8 mouse cellular contexts compared by ENCODE assay signal in genomic region chrX:41402656-41403055, GRCm38 (mm10). TPM values are rescaled to one million over a fixed set of nuclear protein-coding genes. Genes with fewer than 3 reads are reported as not detected.
DNase-seq lines count a peak whose midpoint lies in the region; ATAC-seq lines count a peak whose summit lies in the region.

No protein-coding gene starts in this region.

- no peak for DNase-seq in heart, adult 9 months (ENCODE audit: low spot score in 2 of 2)
- peak; percentile 9 for DNase-seq in NIH3T3 (ENCODE audit: low read depth)
- no peak for DNase-seq in cerebellum, postnatal 36 days
- no peak for DNase-seq in layer of hippocampus, postnatal 25 days (ENCODE audit: extremely low spot score in 1 of 2, low spot score in 1 of 2)
- DNase-seq in testis, postnatal 10 days (ENCODE audit: low spot score), result no peak

- H3K4me3 ChIP-seq in heart, embryonic 11.5 days (ENCODE audit: low read depth, low read length), result peak overlapping the region; percentile 47
- peak overlapping the region; percentile 52 for H3K4me3 ChIP-seq in forebrain, embryonic 16.5 days (replicated peaks; ENCODE audit: low read length)
- peak overlapping the region; percentile 40 for H3K4me3 ChIP-seq in liver, embryonic 16.5 days (ENCODE audit: low read depth, low read length)

- peaks cover 5% of the 10 kb centered on the region; the same call in 1 of the 2 replicates for H3K27me3 ChIP-seq in heart, embryonic 11.5 days (ENCODE audit: control insufficient read depth, insufficient read depth, low read length)
- no peaks in the 10 kb centered on the region for H3K27me3 ChIP-seq in forebrain, embryonic 16.5 days (replicated peaks; ENCODE audit: control insufficient read depth, insufficient read depth, low read length)
- H3K27me3 ChIP-seq in liver, embryonic 16.5 days (ENCODE audit: control insufficient read depth, insufficient read depth, low read depth, low read length), result peaks cover 5% of the 10 kb centered on the region

- no peaks in the 10 kb centered on the region for H3K36me3 ChIP-seq in heart, embryonic 11.5 days (ENCODE audit: control insufficient read depth, insufficient read depth, low read length)
- no peaks in the 10 kb centered on the region for H3K36me3 ChIP-seq in forebrain, embryonic 16.5 days (ENCODE audit: control insufficient read depth, insufficient read depth)
- no peaks in the 10 kb centered on the region for H3K36me3 ChIP-seq in liver, embryonic 16.5 days (ENCODE audit: control insufficient read depth, insufficient read depth)

- H3K27ac ChIP-seq in heart, embryonic 11.5 days (ENCODE audit: low read depth, low read length), result no peak overlapping the region
- H3K27ac ChIP-seq in forebrain, embryonic 16.5 days (ENCODE audit: low read length), result no peak overlapping the region
- no peak overlapping the region for H3K27ac ChIP-seq in liver, embryonic 16.5 days (ENCODE audit: low read length)

- H3K4me2 ChIP-seq in heart, embryonic 11.5 days, result peak overlapping the region; percentile 71
- peak overlapping the region; percentile 70 for H3K4me2 ChIP-seq in forebrain, embryonic 16.5 days (ENCODE audit: low read length)
- peak overlapping the region; percentile 50 for H3K4me2 ChIP-seq in liver, embryonic 16.5 days (ENCODE audit: low read depth, low read length)

- WGBS in heart, embryonic 11.5 days (ENCODE audit: insufficient replicate concordance), result 15% methylated on average over 6 of the region's 6 CpGs
- 26% methylated on average over 6 of the region's 6 CpGs for WGBS in forebrain, embryonic 16.5 days
- WGBS in liver, embryonic 16.5 days (ENCODE audit: insufficient replicate concordance), result 12% methylated on average over 6 of the region's 6 CpGs

- H3K9me3 ChIP-seq in heart, embryonic 11.5 days (replicated peaks; ENCODE audit: control insufficient read depth, low read length), result no peaks in the 10 kb centered on the region
- no peaks in the 10 kb centered on the region for H3K9me3 ChIP-seq in forebrain, embryonic 16.5 days (ENCODE audit: control insufficient read depth, low read length)
- H3K9me3 ChIP-seq in liver, embryonic 16.5 days (replicated peaks; ENCODE audit: control insufficient read depth, low read length), result no peaks in the 10 kb centered on the region

- no peak for ATAC-seq in heart, embryonic 11.5 days (replicated peaks; ENCODE audit: insufficient number of reproducible peaks, low FRiP score, low TSS enrichment)
- no peak for ATAC-seq in forebrain, embryonic 16.5 days
- no peak for ATAC-seq in liver, embryonic 16.5 days (ENCODE audit: low read depth)

- H3K9ac ChIP-seq in heart, embryonic 11.5 days (ENCODE audit: low read depth, low read length), result peak overlapping the region; percentile 52; the same call in 1 of the 2 replicates
- no peak overlapping the region for H3K9ac ChIP-seq in forebrain, embryonic 16.5 days (replicated peaks; ENCODE audit: low read depth, low read length)
- H3K9ac ChIP-seq in liver, embryonic 16.5 days (ENCODE audit: low read depth, low read length), result no peak overlapping the region

- no peaks in the 10 kb centered on the region for H3K4me1 ChIP-seq in heart, embryonic 11.5 days (ENCODE audit: control insufficient read depth, insufficient read depth, low read length)
- H3K4me1 ChIP-seq in forebrain, embryonic 16.5 days (replicated peaks; ENCODE audit: control insufficient read depth, insufficient read depth, low read length), result peaks cover 2% of the 10 kb centered on the region; the same call in 1 of the 2 replicates
- H3K4me1 ChIP-seq in liver, embryonic 16.5 days (ENCODE audit: control insufficient read depth, low read depth, low read length), result no peaks in the 10 kb centered on the region

RNA-seq across cellular contexts. Expression of gene Gria3, which starts 2.0 kb away (rescaled TPM):
- polyA plus RNA-seq in heart, embryonic 11.5 days (2014; fragmentation: Nextera tagmentation; extraction: Ambion mirVana), result 4.6 and 6.7 TPM in 2 replicates
- polyA plus RNA-seq in forebrain, embryonic 16.5 days (2015; fragmentation: Nextera tagmentation; extraction: Ambion mirVana), result 18.6 and 20.4 TPM in 2 replicates
- polyA plus RNA-seq in liver, embryonic 16.5 days (2015; fragmentation: Nextera tagmentation; extraction: Ambion mirVana), result 1.1 TPM in 2 replicates
- total RNA-seq in layer of hippocampus, postnatal 25 days (2021), result 100 to 1,000 TPM; 142 to 170 TPM
